Mouse (Mus musculus): Measurements from ENCODE around the gene St5.

DNA sequence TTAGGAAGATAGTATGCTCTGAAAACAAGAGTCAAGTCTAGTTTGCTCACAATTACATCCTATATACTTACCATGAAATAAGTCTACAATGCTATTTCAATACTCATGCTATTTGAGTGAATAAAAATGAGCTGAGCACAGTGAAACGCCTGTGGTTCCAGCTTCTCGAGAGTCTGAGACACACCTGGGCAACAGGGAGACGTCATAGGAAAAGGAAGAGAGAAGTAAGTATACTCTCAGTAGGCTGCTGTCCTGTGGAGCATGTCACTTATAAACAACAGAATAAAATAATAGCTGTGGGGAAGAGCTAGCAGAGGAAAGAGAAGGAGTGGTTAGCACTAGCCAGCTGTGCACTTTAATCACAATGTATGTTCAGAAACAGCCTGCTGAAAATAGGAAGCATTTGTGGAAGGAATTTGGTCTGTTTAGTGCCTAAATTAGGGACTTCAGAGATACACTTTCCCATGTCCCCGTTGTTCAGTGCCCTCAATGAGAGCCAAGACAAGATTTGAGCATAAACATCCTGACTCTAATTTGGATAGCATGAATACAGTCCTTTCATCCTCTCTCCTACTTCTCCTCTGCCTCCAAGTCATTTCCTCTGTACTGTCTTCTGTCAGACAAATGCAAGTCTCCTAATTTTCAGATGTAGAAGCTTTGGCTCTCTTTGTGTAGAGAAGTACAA is 28.3 kb downstream of the St5 start:
- TF ChIP-seq CTCF (IDR thresholded peaks at IDR 0.05; ENCODE audit: low read depth, low read length) (no peak), POLR2A (IDR thresholded peaks at IDR 0.05; ENCODE audit: insufficient read depth, low read length) (no peak), EP300 (IDR thresholded peaks at IDR 0.05; ENCODE audit: insufficient read depth, low read depth, low read length) (no peak)

Measured in ES-Bruce4 (cell line).